Mouse (Mus musculus) 416B (cell line): Measurements from ENCODE around the gene Trex2.
"Not testable (repeated sequence)": the region's sequence is repeated elsewhere in the genome, so short reads cannot be mapped to it uniquely, and the experiment has no call there.

Experiments used
- DNase-seq: peaks from one replicate; pipeline ENCODE4 v3.0.0; 2011; ENCODE audit warnings: low read depth

Gene Trex2

GRCm38 (mm10) chrX:73430036-73430435 lies 5.1 kb downstream of the Trex2 start:
- DNase-seq, result peak; percentile 68

DNA sequence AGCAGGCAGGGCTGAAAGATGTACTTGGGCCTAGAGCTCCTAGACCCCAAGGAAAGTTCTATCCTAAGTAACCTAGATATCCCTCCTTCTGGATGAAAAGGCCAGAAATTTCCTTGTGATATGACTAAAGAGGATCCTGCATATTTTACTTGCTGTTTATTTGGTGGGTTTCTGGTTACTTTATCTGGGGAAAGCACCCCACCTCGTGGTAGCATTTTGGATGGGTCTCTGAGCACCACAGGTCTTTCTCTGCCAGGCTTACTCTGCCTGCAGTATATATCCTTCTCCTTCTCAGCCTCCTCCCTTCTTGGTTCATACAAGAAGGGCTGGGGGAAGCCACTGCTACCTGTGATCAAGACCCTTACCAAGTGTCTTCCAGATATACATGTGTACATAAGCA lies 22.4 kb downstream of the Trex2 start:
- peak; percentile 18 for DNase-seq

GRCm38 (mm10) chrX:73410880-73411517 lies 24.1 kb downstream of the Trex2 start, which contains the start of gene Zfp92:
Gene Zfp92, plus strand, starts transcription at chrX:73411096.
- no peak for DNase-seq

DNA sequence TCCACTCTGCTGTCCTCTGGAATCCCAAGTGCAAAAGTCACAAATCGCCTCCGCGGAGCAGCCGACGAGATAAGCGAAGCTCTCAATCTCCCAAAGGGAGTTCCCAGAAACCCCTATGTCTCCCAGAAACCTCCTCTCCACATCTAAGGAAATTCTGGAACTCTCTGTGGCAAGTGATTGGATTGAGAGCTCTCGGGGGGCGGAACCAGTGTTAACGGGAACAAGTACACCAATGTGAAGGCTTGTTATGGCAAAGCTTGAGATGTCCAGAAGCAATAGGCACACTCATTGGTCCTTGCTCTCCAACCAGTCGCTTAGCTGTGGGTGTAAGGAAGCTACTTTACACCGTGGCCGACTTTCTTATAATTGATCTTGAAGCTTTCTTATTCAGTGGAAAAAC lies 33.5 kb downstream of the Trex2 start:
- DNase-seq, result no peak

DNA sequence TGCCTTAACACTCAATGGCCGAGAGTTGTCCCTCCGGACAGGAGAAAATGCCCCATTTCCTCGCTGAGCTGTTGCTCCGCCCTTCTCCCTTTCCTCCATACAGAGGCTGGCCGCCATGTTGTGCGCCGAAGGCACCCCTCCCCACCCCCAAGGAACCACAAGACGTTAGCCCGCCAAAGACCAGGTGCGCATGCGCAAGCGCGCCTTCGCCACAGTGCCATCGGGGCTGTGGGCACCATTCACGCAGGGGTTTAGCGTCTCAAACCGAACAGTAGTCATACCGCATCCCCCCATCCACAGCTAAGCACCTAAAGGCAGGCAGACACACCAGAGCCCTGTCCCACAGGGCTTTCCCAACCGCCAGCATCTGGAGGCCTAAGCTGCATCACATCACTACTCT lies 34.2 kb downstream of the Trex2 start:
- no peak for DNase-seq

DNA sequence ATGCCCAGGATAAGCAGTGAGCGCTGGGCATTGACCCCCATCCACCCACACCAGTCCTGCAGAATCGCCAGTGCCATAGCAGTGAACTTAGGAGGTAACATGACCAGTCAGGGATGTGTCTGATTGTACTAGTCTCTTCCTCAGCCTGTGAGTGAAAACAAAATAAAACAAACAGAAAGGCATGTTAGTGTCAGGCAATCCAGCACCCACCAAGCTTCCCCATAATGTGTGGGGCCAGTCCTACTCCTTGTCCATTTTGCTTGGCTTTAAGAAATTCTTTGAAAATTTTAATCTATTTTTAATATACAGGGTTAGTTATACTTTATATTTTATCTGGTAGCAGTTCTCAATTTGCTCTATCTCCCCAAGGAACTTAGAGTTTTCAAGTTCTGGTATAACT lies 36.5 kb downstream of the Trex2 start, which contains the start of gene Gm18336:
Gene Gm18336, minus strand, starts transcription at position 101 of the 400 bp plus-strand sequence.
- DNase-seq, result not testable (repeated sequence)

DNA sequence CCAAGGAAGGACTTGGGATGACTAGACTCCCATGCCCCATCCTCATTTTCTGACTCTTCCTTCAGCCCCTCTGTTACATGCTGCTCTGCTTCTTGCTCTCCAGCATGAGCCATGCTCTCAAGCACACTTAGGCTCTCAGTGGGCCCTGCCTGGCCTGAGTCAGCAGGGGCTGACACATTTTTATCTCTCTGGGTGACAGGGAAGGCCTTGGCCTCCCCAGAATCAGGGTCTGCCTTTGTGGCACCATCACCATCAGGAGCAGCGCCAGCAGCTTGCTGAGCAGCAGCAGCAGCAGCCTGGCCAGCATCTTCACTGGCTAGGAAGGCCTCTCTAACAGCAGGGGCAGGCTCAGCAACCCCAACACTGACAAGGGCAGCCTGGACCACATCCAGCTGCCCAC lies 38.7 kb downstream of the Trex2 start:
- no peak for DNase-seq

GRCm38 (mm10) chrX:73391481-73391880 lies 43.7 kb downstream of the Trex2 start:
- DNase-seq, result no peak

DNA sequence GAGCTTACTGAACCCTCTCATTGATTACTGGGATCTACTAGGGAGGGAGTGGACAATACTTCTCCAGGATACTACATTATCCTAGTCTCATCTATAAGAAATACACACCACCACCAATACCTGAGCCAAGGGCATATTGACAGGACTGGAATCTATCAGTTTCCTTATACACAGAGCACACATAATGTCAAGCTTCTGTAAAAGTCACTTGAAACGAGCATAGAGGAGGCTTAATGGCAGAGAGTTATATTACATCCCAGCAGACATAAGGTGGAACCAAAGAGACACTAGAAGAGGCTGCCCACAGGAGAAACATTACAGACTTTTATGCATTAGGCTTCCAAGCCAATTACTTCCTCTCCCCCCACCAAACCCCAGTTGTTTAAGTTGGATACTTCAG lies 50.2 kb downstream of the Trex2 start:
- DNase-seq, result no peak

- peak; percentile 40 for DNase-seq
Measured at GRCm38 (mm10) chrX:73384419-73384818, 50.7 kb downstream of the Trex2 start.
